Mouse (Mus musculus): ENCODE measurements around the gene Cryl1. TPM values are rescaled to one million over a fixed set of nuclear protein-coding genes. Genes with fewer than 3 reads are reported as not detected.
A peak's percentile ranks its signal among the peaks of the same experiment; 100 is the strongest.

The Cryl1 gene
- total and polyA plus RNA-seq, 2 experiments from 2014 or later, result 11.5 to 19.2 TPM

- DNase-seq, result no peak
- ATAC-seq, result no peak
- WGBS, result 71% methylated on average over 7 of the region's 7 CpGs
Measured at GRCm38 (mm10) chr14:57351521-57352235, 46.7 kb downstream of the Cryl1 start.

DNA sequence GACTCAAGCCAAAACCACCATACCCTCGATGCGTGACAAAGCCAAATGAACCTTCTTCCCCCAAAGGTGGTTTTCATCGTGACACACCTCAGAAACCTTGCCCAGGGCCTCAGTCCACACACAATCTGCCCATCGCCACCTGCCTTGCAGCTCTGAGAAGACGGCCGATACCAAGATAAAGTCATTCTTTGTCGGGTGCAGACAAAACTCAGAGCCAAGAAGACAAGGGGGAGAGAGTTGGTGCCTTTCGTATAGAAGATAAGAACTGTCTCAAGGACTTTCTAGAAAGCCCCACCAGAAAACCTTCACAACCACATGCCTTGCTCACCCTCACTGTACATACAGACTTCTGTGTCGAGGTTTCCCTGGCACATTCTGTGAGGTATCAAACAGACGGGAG lies 48.4 kb downstream of the Cryl1 start:
- ATAC-seq (no peak), DNase-seq (no peak)
- Histone ChIP-seq H3K9ac (no peak overlapping the region), H3K9me3 (ENCODE audit: low read length) (no peaks in the 10 kb centered on the region), H3K27ac (ENCODE audit: low read depth, low read length) (no peak overlapping the region), H3K4me2 (ENCODE audit: low read depth) (no peak overlapping the region), H3K4me1 (ENCODE audit: insufficient read depth) (no peaks in the 10 kb centered on the region), H3K27me3 (ENCODE audit: insufficient read depth, low read length) (no peaks in the 10 kb centered on the region), H3K4me3 (ENCODE audit: low read depth, low read length) (no peak overlapping the region), H3K36me3 (ENCODE audit: insufficient read depth) (no peaks in the 10 kb centered on the region)
- TF ChIP-seq CTCF (IDR thresholded peaks at IDR 0.05; ENCODE audit: low read depth), result no peak
- 86% methylated on average over 10 of the region's 10 CpGs for WGBS

More at GRCm38 (mm10) chr14:57351521-57352235, 46.7 kb downstream of the Cryl1 start:
- Histone ChIP-seq H3K9me3 (ENCODE audit: low read length) (no peaks in the 10 kb centered on the region), H3K27ac (ENCODE audit: low read depth, low read length) (no peak overlapping the region), H3K4me3 (ENCODE audit: low read depth, low read length) (no peak overlapping the region), H3K4me2 (ENCODE audit: low read depth) (no peak overlapping the region), H3K4me1 (ENCODE audit: insufficient read depth) (no peaks in the 10 kb centered on the region), H3K36me3 (ENCODE audit: insufficient read depth) (no peaks in the 10 kb centered on the region), H3K27me3 (ENCODE audit: insufficient read depth, low read length) (no peaks in the 10 kb centered on the region), H3K9ac (no peak overlapping the region)
- no peak for TF ChIP-seq CTCF (IDR thresholded peaks at IDR 0.05; ENCODE audit: low read depth)

DNA sequence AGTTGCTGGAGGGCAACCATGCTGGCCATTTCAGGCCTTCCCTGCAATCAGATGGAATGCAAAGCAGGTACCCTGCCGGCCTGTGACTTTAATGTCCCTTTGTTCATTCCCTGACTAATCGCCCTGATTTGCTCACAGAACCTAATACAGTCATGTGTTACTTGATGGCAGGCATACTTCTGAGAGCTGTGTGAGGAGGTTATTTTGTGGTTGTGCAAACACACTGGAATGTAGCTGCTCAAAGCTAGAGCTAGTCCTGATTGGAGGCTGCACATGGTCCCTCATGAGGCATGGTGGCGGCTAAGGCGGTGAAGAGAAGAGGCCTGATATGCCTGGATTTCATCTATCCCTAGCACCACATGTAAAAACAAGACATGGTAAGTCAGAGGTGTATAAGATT lies 50.2 kb downstream of the Cryl1 start:
- DNase-seq, result no peak
- H3K27me3 ChIP-seq (ENCODE audit: insufficient read depth, low read length), result no peaks in the 10 kb centered on the region
- no peaks in the 10 kb centered on the region for H3K36me3 ChIP-seq (ENCODE audit: insufficient read depth)
- H3K9ac ChIP-seq, result no peak overlapping the region
- no peak overlapping the region for H3K4me2 ChIP-seq (ENCODE audit: low read depth)
- no peak overlapping the region for H3K27ac ChIP-seq (ENCODE audit: low read depth, low read length)
- ATAC-seq, result no peak
- no peaks in the 10 kb centered on the region for H3K4me1 ChIP-seq (ENCODE audit: insufficient read depth)
- H3K9me3 ChIP-seq (ENCODE audit: low read length), result no peaks in the 10 kb centered on the region
- 69% methylated on average over 4 of the region's 4 CpGs for WGBS
- no peak overlapping the region for H3K4me3 ChIP-seq (ENCODE audit: low read depth, low read length)
- no peak for TF ChIP-seq CTCF (IDR thresholded peaks at IDR 0.05; ENCODE audit: low read depth)

- no peak overlapping the region for H3K9ac ChIP-seq
- WGBS, result 92% methylated on average over 3 of the region's 3 CpGs
- H3K27me3 ChIP-seq (ENCODE audit: insufficient read depth, low read length), result no peaks in the 10 kb centered on the region
- ATAC-seq (no peak), DNase-seq (no peak)
- no peaks in the 10 kb centered on the region for H3K36me3 ChIP-seq (ENCODE audit: insufficient read depth)
- TF ChIP-seq CTCF (IDR thresholded peaks at IDR 0.05; ENCODE audit: low read depth), result no peak
- no peaks in the 10 kb centered on the region for H3K9me3 ChIP-seq (ENCODE audit: low read length)
- H3K4me2 ChIP-seq (ENCODE audit: low read depth), result no peak overlapping the region
- no peak overlapping the region for H3K4me3 ChIP-seq (ENCODE audit: low read depth, low read length)
- no peak overlapping the region for H3K27ac ChIP-seq (ENCODE audit: low read depth, low read length)
- no peaks in the 10 kb centered on the region for H3K4me1 ChIP-seq (ENCODE audit: insufficient read depth)
Measured at GRCm38 (mm10) chr14:57346135-57346534, 52.2 kb downstream of the Cryl1 start.

GRCm38 (mm10) chr14:57344781-57345492 lies 53.4 kb downstream of the Cryl1 start:
- no peaks in the 10 kb centered on the region for H3K36me3 ChIP-seq (ENCODE audit: insufficient read depth)
- no peak overlapping the region for H3K4me3 ChIP-seq (ENCODE audit: low read depth, low read length)
- H3K9me3 ChIP-seq (ENCODE audit: low read length), result no peaks in the 10 kb centered on the region
- no peak overlapping the region for H3K4me2 ChIP-seq (ENCODE audit: low read depth)
- no peak for TF ChIP-seq CTCF (IDR thresholded peaks at IDR 0.05; ENCODE audit: low read depth)
- H3K4me1 ChIP-seq (ENCODE audit: insufficient read depth), result no peaks in the 10 kb centered on the region
- no peak overlapping the region for H3K27ac ChIP-seq (ENCODE audit: low read depth, low read length)
- WGBS, result 81% methylated on average over 25 of the region's 25 CpGs
- no peak for DNase-seq
- no peak for ATAC-seq
- H3K27me3 ChIP-seq (ENCODE audit: insufficient read depth, low read length), result no peaks in the 10 kb centered on the region
- H3K9ac ChIP-seq, result no peak overlapping the region

DNA sequence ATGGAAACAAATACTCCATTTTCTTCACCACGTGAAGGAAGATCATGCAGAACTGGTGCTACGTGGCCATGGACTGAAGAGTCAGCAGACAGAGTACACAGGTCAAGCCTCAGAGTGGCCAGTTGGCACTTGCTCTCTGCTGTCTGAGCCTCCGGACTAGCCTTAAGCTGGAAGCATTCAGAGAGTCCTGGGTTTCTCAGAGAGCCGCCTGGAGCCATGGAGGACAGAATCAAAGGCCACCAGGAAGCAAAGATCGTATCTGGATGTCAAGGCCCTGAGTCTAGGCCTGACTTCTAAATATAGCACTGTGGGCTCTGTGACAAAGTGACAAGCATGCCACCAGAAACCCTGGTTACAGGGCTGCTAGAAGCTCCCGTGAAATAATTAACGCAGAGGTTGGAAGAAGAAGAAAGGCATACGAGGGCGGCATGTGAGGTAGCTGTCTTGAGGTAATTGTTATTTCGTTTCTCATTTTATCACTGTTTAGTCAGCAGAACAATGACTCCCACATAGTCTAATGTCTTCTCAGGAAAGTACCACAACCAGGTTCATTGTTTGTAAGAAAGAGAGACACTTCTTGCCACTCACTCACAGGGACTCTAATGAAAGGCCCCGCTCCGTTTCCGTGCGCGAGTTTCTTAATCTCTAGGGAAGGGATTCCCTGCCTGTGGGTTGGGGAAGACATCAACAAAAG lies 55.1 kb downstream of the Cryl1 start:
- Histone ChIP-seq H3K4me2 (ENCODE audit: low read depth) (no peak overlapping the region), H3K36me3 (ENCODE audit: insufficient read depth) (no peaks in the 10 kb centered on the region), H3K9ac (no peak overlapping the region), H3K4me3 (ENCODE audit: low read depth, low read length) (no peak overlapping the region), H3K27ac (ENCODE audit: low read depth, low read length) (no peak overlapping the region), H3K9me3 (ENCODE audit: low read length) (no peaks in the 10 kb centered on the region), H3K4me1 (ENCODE audit: insufficient read depth) (no peaks in the 10 kb centered on the region), H3K27me3 (ENCODE audit: insufficient read depth, low read length) (no peaks in the 10 kb centered on the region)
- DNase-seq, result peak; percentile 38
- TF ChIP-seq CTCF (IDR thresholded peaks at IDR 0.05; ENCODE audit: low read depth), result no peak
- ATAC-seq, result peak; percentile 90
- 41% methylated on average over 15 of the region's 15 CpGs for WGBS

All from forebrain, postnatal 0 days (tissue).